Mouse (Mus musculus) C2C12 (cell line): Measurements from ENCODE around the gene Knl1. TPM values are rescaled to one million over a fixed set of nuclear protein-coding genes. Genes with fewer than 3 reads are reported as not detected.
A peak's percentile ranks its signal among the peaks of the same experiment; 100 is the strongest.

Source experiments
- H3K27me3 ChIP-seq: one replicate; pipeline ENCODE4 v1.6.1; 2011; ENCODE audit not compliant: control insufficient read depth, insufficient read depth, insufficient read length
- H3K36me3 ChIP-seq: one replicate; pipeline ENCODE4 v1.6.1; 2011; ENCODE audit not compliant: control insufficient read depth, insufficient read depth
- H3K4me3 ChIP-seq: one replicate; pipeline ENCODE4 v1.5.1; 2011; ENCODE audit warnings: mild to moderate bottlenecking, control low read depth; ENCODE audit not compliant: poor library complexity, insufficient read depth, severe bottlenecking
- H3K79me2 ChIP-seq: one replicate; pipeline ENCODE4 v1.6.1; 2011; ENCODE audit not compliant: control insufficient read depth, insufficient read depth
- H3K79me3 ChIP-seq: one replicate; pipeline ENCODE4 v1.6.1; 2011; ENCODE audit warnings: low read depth, control low read depth
- H3ac ChIP-seq: one replicate; pipeline ENCODE3; 2011; ENCODE audit warnings: low read depth; ENCODE audit not compliant: control insufficient read depth, insufficient read length
- CEBPB ChIP-seq: IDR thresholded peaks from one replicate; pipeline ENCODE4 v1.6.1; 2011; ENCODE audit warnings: low read depth, mild to moderate bottlenecking, control low read depth, moderate library complexity
- CTCF ChIP-seq: IDR thresholded peaks from one replicate; pipeline ENCODE4 v1.5.1; 2011; ENCODE audit not compliant: control insufficient read depth, insufficient read depth, insufficient read length
- FOSL1 ChIP-seq: IDR thresholded peaks from one replicate; pipeline ENCODE4 v1.8.0; 2011; ENCODE audit warnings: mild to moderate bottlenecking, low read length; ENCODE audit not compliant: poor library complexity, insufficient read depth, severe bottlenecking
- MAX ChIP-seq: IDR thresholded peaks from one replicate; pipeline ENCODE4 v1.6.1; 2011; ENCODE audit warnings: mild to moderate bottlenecking, control low read depth
- MYOD1 ChIP-seq: IDR thresholded peaks from one replicate; pipeline ENCODE4 v1.6.1; 2011; ENCODE audit warnings: low read depth; ENCODE audit not compliant: control insufficient read depth, insufficient read length
- MYOG ChIP-seq: IDR thresholded peaks from one replicate; pipeline ENCODE4 v1.6.1; 2011; ENCODE audit not compliant: control insufficient read depth, insufficient read length; ENCODE audit errors: extremely low read depth
- USF1 ChIP-seq: IDR thresholded peaks from one replicate; pipeline ENCODE4 v1.6.1; 2011; ENCODE audit warnings: low read depth, mild to moderate bottlenecking, control low read depth, moderate library complexity
- long read RNA-seq, 2 experiments: library from polyadenylated mRNA; unstranded; transcript quantifications; one replicate each; pipeline ENCODE4 v2.0.0; 2019 to 2020
- polyA plus RNA-seq: library from polyadenylated mRNA; unstranded; fragments of >200 nt; fragmentation: generic; extraction: Trizol; gene quantifications from one replicate; pipeline ENCODE4 v1.2.1, GENCODE M21; 2012; ENCODE audit warnings: missing spikeins

Gene Knl1
- polyA plus RNA-seq, result 3.2 TPM
- long read RNA-seq, experiment 1, full-length matches to known transcripts, result 27 of 35 reads
- long read RNA-seq, experiment 1, partial matches to known transcripts, result 2 of 35 reads
- long read RNA-seq, experiment 1, other reads (novel, unspliced or antisense), result 6 of 35 reads
- long read RNA-seq, experiment 2, full-length matches to known transcripts, result 113 of 140 reads
- long read RNA-seq, experiment 2, partial matches to known transcripts, result 4 of 140 reads
- long read RNA-seq, experiment 2, other reads (novel, unspliced or antisense), result 23 of 140 reads

DNA sequence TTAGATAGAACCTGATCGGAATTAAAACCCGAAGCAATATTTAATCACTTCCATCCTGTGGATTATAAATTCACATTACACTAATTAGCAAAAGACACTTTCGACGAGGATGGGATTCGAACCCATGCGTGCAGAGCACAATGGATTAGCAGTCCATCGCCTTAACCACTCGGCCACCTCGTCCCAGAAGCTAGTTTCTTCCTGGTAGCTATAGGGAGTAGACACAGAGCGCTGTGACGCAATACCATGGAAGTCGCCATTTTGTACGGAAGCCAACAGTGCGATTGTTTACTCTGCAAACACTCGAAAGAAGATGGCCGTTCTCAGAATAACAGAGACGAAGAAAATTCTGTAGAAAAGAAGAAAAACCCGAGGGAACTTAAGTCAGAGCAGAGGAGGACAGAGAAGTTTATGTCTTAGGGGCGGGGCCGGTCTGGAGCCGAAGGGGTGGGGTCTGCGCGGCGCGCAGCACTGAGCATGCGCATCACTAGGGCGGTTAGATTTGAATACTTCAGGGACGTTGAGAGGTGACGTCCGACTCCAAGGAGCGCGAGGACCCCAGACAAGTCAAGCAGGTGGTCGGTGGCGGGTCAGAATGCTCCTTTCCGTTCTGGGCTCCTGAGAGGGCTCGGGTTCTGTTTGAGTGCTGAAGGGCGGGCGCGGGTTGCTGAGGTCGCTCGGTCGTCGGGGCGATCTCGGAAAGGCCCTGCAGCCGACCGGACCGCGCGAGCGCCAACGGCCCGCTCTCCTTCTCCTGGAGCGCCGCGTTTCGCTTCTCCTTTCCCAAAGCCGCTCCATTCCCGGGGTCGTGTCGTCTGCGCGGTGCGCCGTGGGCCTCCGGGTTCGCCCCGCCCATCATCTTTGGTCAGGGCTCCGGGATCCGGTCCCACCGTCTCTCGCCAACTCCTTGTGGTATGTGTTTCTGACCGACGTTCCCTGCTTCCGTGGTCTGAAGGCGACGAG, at the start of gene Knl1:
TSS of gene Knl1 (plus strand) at position 471 of the 963 bp plus-strand sequence.
- Histone ChIP-seq H3K4me3 (peak within 1 kb of the TSS; percentile 87), H3K79me3 (peaks cover 46% of the 10 kb centered on the region), H3ac (peak within 1 kb of the TSS; percentile 87), H3K36me3 (peaks cover 3% of the 10 kb centered on the region), H3K27me3 (no peaks in the 10 kb centered on the region), H3K79me2 (peaks cover 48% of the 10 kb centered on the region)
- no peak for TF ChIP-seq FOSL1
- peak; percentile 93 for TF ChIP-seq CEBPB
- TF ChIP-seq MAX, result no peak

DNA sequence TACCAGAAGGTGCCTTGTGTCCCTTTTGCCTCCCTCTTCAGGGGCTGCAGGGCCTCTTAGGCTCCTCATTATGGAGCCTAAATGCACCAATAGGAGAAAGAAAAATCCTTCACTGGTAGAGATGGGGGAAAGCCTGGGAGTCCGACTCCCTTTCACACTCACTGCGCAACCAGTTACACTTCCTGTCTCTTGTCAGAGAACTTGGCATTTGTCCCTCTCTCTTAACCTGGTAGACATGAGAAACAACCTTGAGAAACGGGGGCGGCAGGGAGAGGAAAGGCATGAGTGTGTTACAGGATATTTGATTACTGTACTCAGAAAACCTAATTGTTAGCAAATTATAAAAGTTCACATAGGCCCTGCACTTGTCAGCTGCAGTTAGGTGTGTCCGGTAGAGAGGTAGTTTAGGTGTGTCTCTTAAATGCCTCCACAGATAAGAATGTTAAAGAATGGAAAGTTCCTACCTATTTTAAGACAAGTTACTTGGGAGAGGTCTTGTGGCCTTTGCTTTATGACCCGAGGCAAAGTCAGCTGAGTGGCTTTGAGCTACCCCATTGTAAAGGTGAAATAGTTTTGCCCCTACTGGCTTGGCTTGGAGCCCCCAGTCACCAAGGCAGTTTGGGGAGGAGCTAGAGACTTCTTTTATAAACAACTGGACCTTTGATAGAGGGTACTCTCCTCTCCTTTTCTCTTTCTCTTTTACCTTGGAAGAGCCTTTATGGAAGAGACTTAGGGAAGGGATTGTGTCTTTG, 48.6 kb upstream of the Knl1 start:
- Histone ChIP-seq H3K79me3 (no peaks in the 10 kb centered on the region), H3K79me2 (no peaks in the 10 kb centered on the region), H3K27me3 (peaks cover 14% of the 10 kb centered on the region), H3ac (no peak overlapping the region), H3K4me3 (no peak overlapping the region), H3K36me3 (no peaks in the 10 kb centered on the region)
- TF ChIP-seq CEBPB (no peak), MYOD1 (no peak), MYOG (no peak), CTCF (no peak), FOSL1 (no peak), USF1 (no peak)

DNA sequence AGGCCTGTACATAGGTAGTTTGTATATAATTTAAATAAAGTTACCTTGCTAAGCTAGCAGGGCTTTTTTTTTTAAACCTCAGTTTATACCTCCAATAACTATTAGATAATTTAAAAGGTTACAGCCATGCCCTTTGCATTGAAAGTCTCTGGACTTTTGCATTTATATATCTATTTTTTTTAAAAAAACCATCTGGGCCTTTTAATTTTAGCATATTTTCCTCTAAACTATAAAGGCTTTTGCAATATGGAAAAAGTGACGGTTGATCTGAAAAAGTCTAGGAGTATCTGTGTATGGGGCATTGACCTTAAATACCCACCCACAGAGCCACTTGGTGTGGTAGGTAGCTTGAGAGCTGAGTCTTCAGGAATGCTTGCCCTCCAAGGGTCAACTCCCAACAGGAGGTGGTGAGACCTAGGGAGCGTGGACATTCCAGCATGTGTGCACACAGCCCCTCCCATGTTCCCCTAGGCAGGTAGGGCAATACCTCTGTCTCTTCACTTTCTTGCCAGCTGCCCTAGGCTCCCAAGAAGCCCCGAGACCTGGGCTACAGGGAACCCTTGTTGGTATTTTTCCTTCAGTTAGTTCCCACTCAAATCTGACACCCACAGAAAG, 47.8 kb upstream of the Knl1 start:
- H3ac ChIP-seq, result no peak overlapping the region
- H3K79me2 ChIP-seq, result no peaks in the 10 kb centered on the region
- TF ChIP-seq FOSL1 (no peak), CTCF (no peak), USF1 (no peak)

DNA sequence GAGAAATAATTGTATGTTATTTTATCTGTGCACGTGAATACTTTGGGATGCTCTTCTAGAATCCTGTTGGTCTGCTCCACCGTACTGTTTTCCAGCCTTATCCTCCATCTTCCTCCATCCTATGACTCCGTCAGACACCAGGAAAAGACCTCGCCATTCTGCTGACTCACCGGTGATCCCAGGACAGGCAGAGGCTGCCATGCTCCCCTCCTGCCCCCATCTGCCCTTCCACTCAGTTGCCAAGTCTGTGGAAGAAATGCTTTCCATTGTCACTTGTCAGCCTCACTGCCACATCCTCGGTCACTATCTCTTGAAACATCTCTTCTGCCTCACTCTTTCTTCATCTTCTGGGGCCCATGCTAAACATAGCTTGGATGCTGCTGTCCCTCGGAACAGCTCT, 40.0 kb upstream of the Knl1 start:
- Histone ChIP-seq H3K79me3 (no peaks in the 10 kb centered on the region), H3K4me3 (no peak overlapping the region), H3ac (no peak overlapping the region), H3K27me3 (no peaks in the 10 kb centered on the region), H3K79me2 (no peaks in the 10 kb centered on the region), H3K36me3 (no peaks in the 10 kb centered on the region)
- TF ChIP-seq USF1 (no peak), FOSL1 (no peak), MAX (no peak), MYOD1 (no peak), CEBPB (no peak), CTCF (no peak), MYOG (no peak)

More for the DNA sequence above, 47.8 kb upstream of the Knl1 start:
- no peaks in the 10 kb centered on the region for H3K79me3 ChIP-seq
- peaks cover 14% of the 10 kb centered on the region for H3K27me3 ChIP-seq
- H3K4me3 ChIP-seq, result no peak overlapping the region
- no peaks in the 10 kb centered on the region for H3K36me3 ChIP-seq

DNA sequence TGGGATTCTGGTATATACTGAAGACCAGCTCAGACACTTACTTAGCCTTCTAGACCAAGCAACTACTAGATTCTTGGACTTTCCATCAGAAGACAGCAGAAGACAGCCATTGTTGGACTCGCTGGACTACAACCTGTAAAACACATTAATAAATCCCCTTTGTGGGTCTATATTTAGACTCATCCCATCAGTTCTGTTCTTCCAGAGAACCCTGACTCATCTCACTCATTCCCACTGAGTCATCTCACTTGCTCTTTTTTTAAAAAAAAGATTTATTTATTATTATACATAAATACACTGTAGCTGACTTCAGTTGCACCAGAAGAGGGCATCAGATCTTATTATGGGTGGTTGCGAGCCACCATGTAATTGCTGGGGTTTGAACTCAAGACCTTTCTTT, 37.5 kb upstream of the Knl1 start:
- H3K27me3 ChIP-seq, result no peaks in the 10 kb centered on the region
- H3ac ChIP-seq, result no peak overlapping the region
- H3K4me3 ChIP-seq, result no peak overlapping the region
- no peaks in the 10 kb centered on the region for H3K36me3 ChIP-seq
- H3K79me2 ChIP-seq, result no peaks in the 10 kb centered on the region
- TF ChIP-seq MYOG, result no peak
- TF ChIP-seq CTCF, result no peak
- TF ChIP-seq MYOD1, result no peak
- no peak for TF ChIP-seq MAX
- TF ChIP-seq USF1, result no peak
- H3K79me3 ChIP-seq, result no peaks in the 10 kb centered on the region
